Comparison of ENCODE assay signal across 8 mouse cellular contexts in the genomic region with DNA sequence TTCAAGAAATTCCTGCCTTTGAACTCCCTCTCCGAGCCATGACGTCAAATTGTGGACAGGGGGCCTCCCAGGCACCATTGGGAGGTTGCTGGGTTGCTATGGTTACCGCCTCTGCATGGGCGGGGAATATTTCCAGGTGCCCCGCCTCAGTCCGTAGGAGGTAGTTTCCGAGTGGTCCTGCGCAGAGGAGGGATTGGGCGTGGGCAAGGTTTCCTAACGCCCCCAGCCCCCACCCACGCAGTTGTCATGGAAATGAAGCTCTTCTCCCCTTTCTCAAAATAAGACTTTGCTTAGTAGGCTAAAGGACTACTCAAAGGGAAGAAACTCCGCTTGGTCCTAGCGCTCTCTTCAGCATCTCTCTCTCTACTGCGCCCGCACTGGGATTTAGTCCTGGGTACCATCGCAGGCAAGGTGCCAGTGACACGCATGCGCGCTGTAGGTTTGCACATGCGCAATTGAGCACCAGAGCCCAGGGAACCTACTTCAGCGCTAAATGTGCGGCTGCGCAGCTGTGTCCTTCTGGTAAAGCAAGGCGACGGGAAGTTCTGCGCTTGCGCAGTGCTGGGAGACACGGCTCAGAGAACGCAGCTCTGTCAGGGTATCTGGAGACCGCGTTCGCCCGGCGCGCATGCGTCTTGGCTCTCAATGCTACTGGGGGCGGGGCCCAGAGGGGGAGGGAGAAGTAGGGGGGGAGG. TPM values are rescaled to one million over a fixed set of nuclear protein-coding genes. Genes with fewer than 3 reads are reported as not detected.
A peak's percentile ranks its signal among the peaks of the same experiment; 100 is the strongest.
DNase-seq lines count a peak whose midpoint lies in the region; ATAC-seq lines count a peak whose summit lies in the region.

Gene Mypop, plus strand, starts transcription at position 645 of the 695 bp plus-strand sequence.

- WGBS in hindbrain, embryonic 12.5 days: under 1% methylated on average over 37 of the region's 37 CpGs

- H3K9me3 ChIP-seq in hindbrain, embryonic 12.5 days (replicated peaks): no peaks in the 10 kb centered on the region

- peak; percentile 100 for DNase-seq in NIH3T3 (ENCODE audit: low read depth)
- peak; percentile 99 to 100 for DNase-seq in cerebellum, postnatal 10 days
- DNase-seq in frontal cortex, postnatal 10 days (ENCODE audit: low spot score in 2 of 2): peak; percentile 100
- peak; percentile 100 for DNase-seq in layer of hippocampus, postnatal 14 days (ENCODE audit: low spot score in 2 of 2)
- DNase-seq in lung, postnatal 14 days: peak; percentile 100
- peak; percentile 100 for DNase-seq in retina, adult 2 months (ENCODE audit: low read depth, low spot score)
- peak; percentile 98 to 99 for DNase-seq in thymus, postnatal 36 days

- peak within 1 kb of the TSS; percentile 52 for H3K4me3 ChIP-seq in hindbrain, embryonic 12.5 days

- peak; percentile 95 for ATAC-seq in hindbrain, embryonic 12.5 days (ENCODE audit: low FRiP score)

- H3K27ac ChIP-seq in hindbrain, embryonic 12.5 days: peak within 1 kb of the TSS; percentile 92

- peak within 1 kb of the TSS; percentile 83 for H3K4me2 ChIP-seq in hindbrain, embryonic 12.5 days (replicated peaks)

- H3K9ac ChIP-seq in hindbrain, embryonic 12.5 days: peak within 1 kb of the TSS; percentile 71

- H3K27me3 ChIP-seq in hindbrain, embryonic 12.5 days: peaks cover 22% of the 10 kb centered on the region

- H3K36me3 ChIP-seq in hindbrain, embryonic 12.5 days: no peaks in the 10 kb centered on the region

- H3K4me1 ChIP-seq in hindbrain, embryonic 12.5 days: peaks cover 23% of the 10 kb centered on the region

RNA-seq across cellular contexts. Expression of gene Mypop, which starts in this region (rescaled TPM):
- 6.8 and 6.9 TPM in 2 replicates for polyA plus RNA-seq in hindbrain, embryonic 12.5 days (2016; fragmentation: Nextera tagmentation; extraction: Ambion mirVana)
- 10 to 100 TPM; 35.6 to 40.5 TPM for total RNA-seq in layer of hippocampus, postnatal 14 days (2021)

Comparison
In these comparisons a context has a peak if more than half of its experiments do, and no peak if none do; other contexts are left out.
1. Peak in every context shown above with its lines: DNase-seq, ATAC-seq, H3K4me3 ChIP-seq and H3K27ac ChIP-seq.